Mouse (Mus musculus) C2C12 (cell line): ENCODE results near the gene Abraxas1.

Experiments
- CTCF ChIP-seq: IDR thresholded peaks from one replicate; pipeline ENCODE4 v1.5.1; 2011; ENCODE audit not compliant: control insufficient read depth, insufficient read depth, insufficient read length
- MYOD1 ChIP-seq: IDR thresholded peaks from one replicate; pipeline ENCODE4 v1.6.1; 2011; ENCODE audit warnings: low read depth; ENCODE audit not compliant: control insufficient read depth, insufficient read length

DNA sequence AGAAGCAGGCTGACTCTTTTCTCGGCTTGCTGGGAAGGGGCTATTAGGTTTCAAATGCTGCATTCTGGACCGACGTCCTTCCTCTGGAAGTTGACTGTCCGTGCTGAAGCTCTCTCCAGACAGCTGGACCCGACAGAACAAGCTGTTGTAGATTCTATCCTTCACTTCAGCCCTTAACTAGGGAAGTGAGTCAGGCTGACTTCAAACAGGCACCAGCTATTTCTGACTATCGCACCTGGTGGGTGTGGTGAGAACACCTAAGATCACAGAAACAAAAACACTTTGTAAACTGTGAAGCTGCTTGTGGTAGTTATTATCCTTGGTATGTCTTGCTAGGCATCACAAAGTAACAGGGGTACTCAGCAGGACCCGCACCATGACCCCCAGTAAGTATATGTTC is 5.8 kb upstream of the Abraxas1 start:
- TF ChIP-seq CTCF, result no peak
- TF ChIP-seq MYOD1, result no peak
